Mouse (Mus musculus) hindbrain, embryonic 15.5 days (tissue): Measurements from ENCODE around the gene Erich4. TPM values are rescaled to one million over a fixed set of nuclear protein-coding genes. Genes with fewer than 3 reads are reported as not detected.

Experiments
- ATAC-seq: fragments of 200-750 bp; cut with Nextera tagmentation; 2 replicates; pipeline ENCODE4 v1.8.0; 2017; ENCODE audit warnings: low read depth, moderate number of reproducible peaks, moderate TSS enrichment; ENCODE audit not compliant: low FRiP score
- H3K27ac ChIP-seq: fragments of 300-500 bp; sonication (generic); replicated peaks from 2 replicates; pipeline ENCODE4 v1.5.1; 2015; ENCODE audit warnings: mild to moderate bottlenecking, inconsistent platforms
- H3K27me3 ChIP-seq: fragments of 300-500 bp; sonication (generic); 2 replicates; pipeline ENCODE4 v1.6.1; 2015; ENCODE audit warnings: control low read depth, inconsistent platforms
- H3K36me3 ChIP-seq: fragments of 300-500 bp; sonication (generic); 2 replicates; pipeline ENCODE4 v1.6.1; 2015; ENCODE audit warnings: control low read depth, inconsistent platforms
- H3K4me1 ChIP-seq: fragments of 300-500 bp; sonication (generic); replicated peaks from 2 replicates; pipeline ENCODE4 v1.6.1; 2015; ENCODE audit warnings: control low read depth, inconsistent platforms
- H3K4me2 ChIP-seq: fragments of 300-500 bp; sonication (generic); 2 replicates; pipeline ENCODE4 v1.6.1; 2015; ENCODE audit warnings: moderate library complexity, mild to moderate bottlenecking, inconsistent platforms
- H3K4me3 ChIP-seq: fragments of 300-500 bp; sonication (generic); 2 replicates; pipeline ENCODE4 v1.5.1; 2015; ENCODE audit warnings: mild to moderate bottlenecking, inconsistent platforms
- H3K9ac ChIP-seq: fragments of 300-500 bp; sonication (generic); 2 replicates; pipeline ENCODE4 v1.6.1; 2015; ENCODE audit warnings: inconsistent platforms
- H3K9me3 ChIP-seq: fragments of 300-500 bp; sonication (generic); 2 replicates; pipeline ENCODE4 v1.6.1; 2016; ENCODE audit warnings: control low read depth, inconsistent platforms
- WGBS: fragments of 180-500 bp; shearing (Covaris S2); methylation state at CpG from one replicate; pipeline ENCODE4 v1.1.7; 2015; 5-methylcytosine and 5-hydroxymethylcytosine counted together
- polyA plus RNA-seq: library from polyadenylated mRNA; unstranded; fragments of >200 nt; fragmentation: Nextera tagmentation; extraction: Ambion mirVana; gene quantifications from 2 replicates; pipeline ENCODE4 v1.2.1, GENCODE M21; 2015

Erich4 gene
- 0.18 TPM in 1 of 2 replicates, not detected in the other for polyA plus RNA-seq

GRCm38 (mm10) chr7:25615706-25616011, at the start of gene Erich4:
Gene Erich4 (minus strand): TSS chr7:25615892.
- Histone ChIP-seq H3K9ac (no peak within 1 kb of the TSS), H3K27ac (no peak within 1 kb of the TSS), H3K4me1 (peaks cover 11% of the 10 kb centered on the region), H3K27me3 (no peaks in the 10 kb centered on the region), H3K36me3 (no peaks in the 10 kb centered on the region), H3K4me2 (no peak within 1 kb of the TSS), H3K9me3 (no peaks in the 10 kb centered on the region), H3K4me3 (no peak within 1 kb of the TSS)
- WGBS, result 81% methylated on average over 5 of the region's 5 CpGs
- no peak for ATAC-seq

- H3K4me1 ChIP-seq, result peaks cover 33% of the 10 kb centered on the region
- H3K36me3 ChIP-seq, result no peaks in the 10 kb centered on the region
- peak; percentile 98 for ATAC-seq
- H3K27ac ChIP-seq, result peak within 1 kb of the TSS; percentile 84
- H3K9me3 ChIP-seq, result no peaks in the 10 kb centered on the region
- H3K4me3 ChIP-seq, result peak within 1 kb of the TSS; percentile 69
- WGBS, result under 1% methylated on average over 50 of the region's 50 CpGs
- H3K9ac ChIP-seq, result peak within 1 kb of the TSS; percentile 71
- no peaks in the 10 kb centered on the region for H3K27me3 ChIP-seq
- H3K4me2 ChIP-seq, result peak within 1 kb of the TSS; percentile 67
Measured at GRCm38 (mm10) chr7:25658657-25659472, 43.2 kb upstream of the Erich4 start, which contains the start of the genes Bckdha and Exosc5. Gene Bckdha (minus strand): TSS chr7:25658981. Gene Exosc5 (plus strand): TSS chr7:25659164.

GRCm38 (mm10) chr7:25657785-25658184, 42.1 kb upstream of the Erich4 start:
- H3K27ac ChIP-seq, result no peak overlapping the region
- H3K36me3 ChIP-seq, result no peaks in the 10 kb centered on the region
- H3K9ac ChIP-seq, result peak overlapping the region; percentile 71
- WGBS, result 39% methylated on average over 10 of the region's 10 CpGs
- H3K4me3 ChIP-seq, result peak overlapping the region; percentile 69
- peak overlapping the region; percentile 67 for H3K4me2 ChIP-seq
- H3K4me1 ChIP-seq, result peaks cover 33% of the 10 kb centered on the region
- ATAC-seq, result no peak
- no peaks in the 10 kb centered on the region for H3K27me3 ChIP-seq
- H3K9me3 ChIP-seq, result no peaks in the 10 kb centered on the region

GRCm38 (mm10) chr7:25655601-25656428, 40.1 kb upstream of the Erich4 start:
- 76% methylated on average over 11 of the region's 11 CpGs for WGBS
- Histone ChIP-seq H3K4me3 (no peak overlapping the region), H3K9me3 (no peaks in the 10 kb centered on the region), H3K9ac (no peak overlapping the region), H3K4me1 (peaks cover 33% of the 10 kb centered on the region), H3K27me3 (no peaks in the 10 kb centered on the region), H3K36me3 (no peaks in the 10 kb centered on the region), H3K4me2 (no peak overlapping the region), H3K27ac (no peak overlapping the region)
- ATAC-seq, result no peak

GRCm38 (mm10) chr7:25652244-25652759, 36.6 kb upstream of the Erich4 start:
- Histone ChIP-seq H3K4me2 (no peak overlapping the region), H3K27me3 (no peaks in the 10 kb centered on the region), H3K4me1 (peaks cover 14% of the 10 kb centered on the region), H3K9ac (no peak overlapping the region), H3K9me3 (no peaks in the 10 kb centered on the region), H3K27ac (no peak overlapping the region), H3K36me3 (no peaks in the 10 kb centered on the region), H3K4me3 (no peak overlapping the region)
- ATAC-seq, result no peak
- WGBS, result 93% methylated on average over 12 of the region's 12 CpGs

GRCm38 (mm10) chr7:25651281-25651680, 35.6 kb upstream of the Erich4 start:
- ATAC-seq, result no peak
- Histone ChIP-seq H3K27ac (no peak overlapping the region), H3K4me2 (no peak overlapping the region), H3K9me3 (no peaks in the 10 kb centered on the region), H3K36me3 (no peaks in the 10 kb centered on the region), H3K27me3 (no peaks in the 10 kb centered on the region), H3K4me3 (no peak overlapping the region), H3K9ac (no peak overlapping the region), H3K4me1 (peaks cover 6% of the 10 kb centered on the region)
- WGBS, result 92% methylated on average over 8 of the region's 8 CpGs

GRCm38 (mm10) chr7:25649839-25650238, 34.1 kb upstream of the Erich4 start:
- H3K36me3 ChIP-seq, result no peaks in the 10 kb centered on the region
- no peaks in the 10 kb centered on the region for H3K27me3 ChIP-seq
- no peak overlapping the region for H3K4me2 ChIP-seq
- H3K4me1 ChIP-seq, result no peaks in the 10 kb centered on the region
- WGBS, result 77% methylated on average over 5 of the region's 5 CpGs
- no peak overlapping the region for H3K4me3 ChIP-seq
- H3K27ac ChIP-seq, result no peak overlapping the region
- no peak for ATAC-seq
- no peak overlapping the region for H3K9ac ChIP-seq
- no peaks in the 10 kb centered on the region for H3K9me3 ChIP-seq

- H3K9me3 ChIP-seq, result no peaks in the 10 kb centered on the region
- H3K9ac ChIP-seq, result no peak overlapping the region
- no peak overlapping the region for H3K4me3 ChIP-seq
- H3K27ac ChIP-seq, result no peak overlapping the region
- H3K27me3 ChIP-seq, result no peaks in the 10 kb centered on the region
- no peak for ATAC-seq
- H3K4me1 ChIP-seq, result no peaks in the 10 kb centered on the region
- no peaks in the 10 kb centered on the region for H3K36me3 ChIP-seq
- no peak overlapping the region for H3K4me2 ChIP-seq
- WGBS, result 55% methylated on average over 5 of the region's 5 CpGs
Measured at GRCm38 (mm10) chr7:25647574-25648123, 32.0 kb upstream of the Erich4 start.

GRCm38 (mm10) chr7:25645074-25645473, 29.4 kb upstream of the Erich4 start:
- H3K27ac ChIP-seq, result no peak overlapping the region
- H3K36me3 ChIP-seq, result 0 out of 2 replicates have a peak, but pooled peaks cover 3% of the 10 kb centered on the region
- H3K27me3 ChIP-seq, result no peaks in the 10 kb centered on the region
- H3K4me3 ChIP-seq, result no peak overlapping the region
- no peaks in the 10 kb centered on the region for H3K9me3 ChIP-seq
- no peak overlapping the region for H3K4me2 ChIP-seq
- 63% methylated on average over 14 of the region's 14 CpGs for WGBS
- H3K4me1 ChIP-seq, result no peaks in the 10 kb centered on the region
- H3K9ac ChIP-seq, result no peak overlapping the region
- no peak for ATAC-seq

GRCm38 (mm10) chr7:25644631-25645030, 28.9 kb upstream of the Erich4 start:
- ATAC-seq, result no peak
- no peak overlapping the region for H3K4me3 ChIP-seq
- H3K9ac ChIP-seq, result no peak overlapping the region
- H3K4me1 ChIP-seq, result no peaks in the 10 kb centered on the region
- H3K36me3 ChIP-seq, result 0 out of 2 replicates have a peak, but pooled peaks cover 3% of the 10 kb centered on the region
- H3K9me3 ChIP-seq, result no peaks in the 10 kb centered on the region
- H3K27me3 ChIP-seq, result no peaks in the 10 kb centered on the region
- H3K4me2 ChIP-seq, result no peak overlapping the region
- WGBS, result 80% methylated on average over 4 of the region's 4 CpGs
- H3K27ac ChIP-seq, result no peak overlapping the region

- H3K27me3 ChIP-seq, result no peaks in the 10 kb centered on the region
- WGBS, result 86% methylated on average over 10 of the region's 10 CpGs
- no peak overlapping the region for H3K4me2 ChIP-seq
- no peaks in the 10 kb centered on the region for H3K9me3 ChIP-seq
- no peak overlapping the region for H3K27ac ChIP-seq
- no peaks in the 10 kb centered on the region for H3K4me1 ChIP-seq
- 0 out of 2 replicates have a peak, but pooled peaks cover 3% of the 10 kb centered on the region for H3K36me3 ChIP-seq
- no peak overlapping the region for H3K9ac ChIP-seq
- no peak for ATAC-seq
- H3K4me3 ChIP-seq, result no peak overlapping the region
Measured at GRCm38 (mm10) chr7:25644136-25644535, 28.4 kb upstream of the Erich4 start.

- 87% methylated on average over 4 of the region's 4 CpGs for WGBS
- no peak for ATAC-seq
Measured at GRCm38 (mm10) chr7:25639754-25640153, 24.1 kb upstream of the Erich4 start.

More at GRCm38 (mm10) chr7:25639754-25640153, 24.1 kb upstream of the Erich4 start:
- peaks cover 14% of the 10 kb centered on the region; the same call in 1 of the 2 replicates for H3K36me3 ChIP-seq
- no peak overlapping the region for H3K4me2 ChIP-seq
- no peak overlapping the region for H3K9ac ChIP-seq
- no peaks in the 10 kb centered on the region for H3K9me3 ChIP-seq
- H3K4me3 ChIP-seq, result no peak overlapping the region
- H3K27me3 ChIP-seq, result no peaks in the 10 kb centered on the region
- no peak overlapping the region for H3K27ac ChIP-seq
- no peaks in the 10 kb centered on the region for H3K4me1 ChIP-seq
